Mouse (Mus musculus): Measurements from ENCODE around the gene Cobl. TPM values are rescaled to one million over a fixed set of nuclear protein-coding genes. Genes with fewer than 3 reads are reported as not detected.

The Cobl gene
- total RNA-seq, 2 experiments from 2014 or later = 130 to 137 TPM

GRCm38 (mm10) chr11:12232743-12233125 lies 232.0 kb downstream of the Cobl start:
- TF ChIP-seq CTCF (IDR thresholded peaks at IDR 0.05) = no peak
- H3K4me3 ChIP-seq = no peak overlapping the region
- intact Hi-C loops (cut with DNase I) = no loop called here
- DNase-seq (ENCODE audit: extremely low spot score in 1 of 2, low spot score in 2 of 2) = no peak
- no peak overlapping the region for H3K27ac ChIP-seq

- peak; percentile 67 for DNase-seq (ENCODE audit: extremely low spot score in 1 of 2, low spot score in 2 of 2)
- Histone ChIP-seq H3K4me3 (no peak overlapping the region), H3K27ac (no peak overlapping the region)
- no peak for TF ChIP-seq CTCF (IDR thresholded peaks at IDR 0.05)
- intact Hi-C loops (cut with DNase I) = no loop called here
Measured at GRCm38 (mm10) chr11:12232041-12232742, 232.6 kb downstream of the Cobl start.

- intact Hi-C loops (cut with DNase I) = no loop called here
- no peak; the same call in 1 of the 2 replicates for TF ChIP-seq CTCF (IDR thresholded peaks at IDR 0.05)
- H3K27ac ChIP-seq = no peak overlapping the region
- no peak overlapping the region for H3K4me3 ChIP-seq
- peak; percentile 68 to 72 for DNase-seq (ENCODE audit: extremely low spot score in 1 of 2, low spot score in 2 of 2)
Measured at GRCm38 (mm10) chr11:12231481-12232035, 233.2 kb downstream of the Cobl start.

GRCm38 (mm10) chr11:12229411-12229810 lies 235.3 kb downstream of the Cobl start:
- no peak for TF ChIP-seq CTCF (IDR thresholded peaks at IDR 0.05)
- Histone ChIP-seq H3K27ac (no peak overlapping the region), H3K4me3 (no peak overlapping the region)
- intact Hi-C loops (cut with DNase I) = no loop called here
- no peak for DNase-seq (ENCODE audit: extremely low spot score in 1 of 2, low spot score in 2 of 2)

- Histone ChIP-seq H3K4me3 (no peak overlapping the region), H3K27ac (no peak overlapping the region)
- DNase-seq (ENCODE audit: extremely low spot score in 1 of 2, low spot score in 2 of 2) = no peak
- intact Hi-C loops (cut with DNase I) = no loop called here
- no peak for TF ChIP-seq CTCF (IDR thresholded peaks at IDR 0.05)
Measured at GRCm38 (mm10) chr11:12227343-12227742, 237.4 kb downstream of the Cobl start.

GRCm38 (mm10) chr11:12219594-12220530 lies 244.9 kb downstream of the Cobl start:
- Histone ChIP-seq H3K27ac (no peak overlapping the region), H3K4me3 (no peak overlapping the region)
- intact Hi-C loops (cut with DNase I) = no loop called here
- DNase-seq (ENCODE audit: extremely low spot score in 1 of 2, low spot score in 2 of 2) = no peak
- TF ChIP-seq CTCF (IDR thresholded peaks at IDR 0.05) = no peak

- Histone ChIP-seq H3K4me3 (no peak overlapping the region), H3K27ac (no peak overlapping the region)
- intact Hi-C loops (cut with DNase I) = no loop called here
- TF ChIP-seq CTCF (IDR thresholded peaks at IDR 0.05) = no peak
- no peak for DNase-seq (ENCODE audit: extremely low spot score in 1 of 2, low spot score in 2 of 2)
Measured at GRCm38 (mm10) chr11:12216897-12217296, 247.9 kb downstream of the Cobl start.

GRCm38 (mm10) chr11:12215582-12215981 lies 249.2 kb downstream of the Cobl start:
- DNase-seq (ENCODE audit: extremely low spot score in 1 of 2, low spot score in 2 of 2) = no peak
- intact Hi-C loops (cut with DNase I) = no loop called here
- no peak for TF ChIP-seq CTCF (IDR thresholded peaks at IDR 0.05)
- H3K4me3 ChIP-seq = no peak overlapping the region
- no peak overlapping the region for H3K27ac ChIP-seq

- Histone ChIP-seq H3K27ac (no peak overlapping the region), H3K4me3 (no peak overlapping the region)
- no peak for TF ChIP-seq CTCF (IDR thresholded peaks at IDR 0.05)
- no peak for DNase-seq (ENCODE audit: extremely low spot score in 1 of 2, low spot score in 2 of 2)
- intact Hi-C loops (cut with DNase I) = no loop called here
Measured at GRCm38 (mm10) chr11:12208574-12208973, 256.2 kb downstream of the Cobl start.

- no peak; the same call in 1 of the 2 replicates for TF ChIP-seq CTCF (IDR thresholded peaks at IDR 0.05)
- intact Hi-C loops (cut with DNase I) = no loop called here
- H3K27ac ChIP-seq = no peak overlapping the region
- DNase-seq (ENCODE audit: extremely low spot score in 1 of 2, low spot score in 2 of 2) = no peak
- no peak overlapping the region for H3K4me3 ChIP-seq
Measured at GRCm38 (mm10) chr11:12205201-12206161, 259.3 kb downstream of the Cobl start.

- no peak for TF ChIP-seq CTCF (IDR thresholded peaks at IDR 0.05)
- H3K4me3 ChIP-seq = no peak overlapping the region
- H3K27ac ChIP-seq = no peak overlapping the region
- intact Hi-C loops (cut with DNase I) = no loop called here
- no peak for DNase-seq (ENCODE audit: extremely low spot score in 1 of 2, low spot score in 2 of 2)
Measured at GRCm38 (mm10) chr11:12199441-12199840, 265.3 kb downstream of the Cobl start.
